Mouse (Mus musculus) kidney, adult 18-20 months (tissue): ENCODE measurements around the gene Pck2.

Source experiments
- DNase-seq: peaks from one replicate; pipeline ENCODE4 v3.0.0; 2021

Pck2 gene

DNA sequence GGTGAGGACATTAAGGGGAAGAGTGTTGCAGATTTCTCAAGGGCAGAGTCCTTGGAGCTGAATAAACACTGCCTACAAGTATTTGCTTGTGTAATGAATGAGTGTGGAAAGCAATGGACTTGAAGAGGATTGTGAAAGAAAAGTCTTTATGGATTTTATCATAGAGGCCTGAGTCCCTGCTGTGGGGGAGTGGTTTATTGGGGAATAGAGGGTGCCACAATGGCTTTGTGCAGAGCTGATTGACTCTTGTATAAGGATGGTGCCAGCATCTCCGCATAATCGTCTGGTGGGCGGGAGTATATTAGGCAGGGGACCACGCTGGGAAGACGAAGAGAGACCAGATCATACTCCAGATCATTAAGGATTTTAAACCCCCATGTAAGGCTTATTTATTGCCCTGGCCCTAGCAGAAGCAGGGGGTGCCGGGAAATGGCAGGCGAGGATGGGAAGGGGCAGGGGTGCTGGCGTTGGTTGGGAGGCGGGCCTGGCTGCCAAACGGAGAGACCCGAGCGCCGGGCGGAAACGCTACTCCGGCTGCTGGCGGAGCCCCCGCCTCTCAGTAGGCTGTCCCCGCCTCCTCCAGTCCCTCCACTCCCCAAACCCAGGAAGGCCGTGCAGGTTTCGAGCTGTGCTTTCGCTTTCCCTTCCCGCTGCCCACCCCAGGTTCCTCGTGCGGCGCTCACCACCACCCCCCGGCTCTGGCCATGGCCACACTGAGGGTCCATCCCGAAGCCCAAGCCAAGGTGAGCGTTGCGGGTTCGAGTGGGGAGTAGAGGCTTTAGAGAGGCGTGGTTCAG is 38.0 kb downstream of the Pck2 start, which contains the start of gene Psme1:
TSS of gene Psme1 (plus strand) at position 253 of the 797 bp plus-strand sequence.
- peak; percentile 80 for DNase-seq

- DNase-seq, result peak; percentile 78
These were observed 38.7 kb downstream of the Pck2 start for GRCm38 (mm10) chr14:55578668-55579269.

- DNase-seq, result no peak
These were observed 39.7 kb downstream of the Pck2 start for GRCm38 (mm10) chr14:55579511-55580496.

- DNase-seq, result no peak
These were observed 40.7 kb downstream of the Pck2 start for GRCm38 (mm10) chr14:55580731-55581130.

GRCm38 (mm10) chr14:55581981-55582681 is 42.1 kb downstream of the Pck2 start:
- DNase-seq, result no peak

- no peak for DNase-seq
These were observed 44.2 kb downstream of the Pck2 start for GRCm38 (mm10) chr14:55584303-55584701.

DNA sequence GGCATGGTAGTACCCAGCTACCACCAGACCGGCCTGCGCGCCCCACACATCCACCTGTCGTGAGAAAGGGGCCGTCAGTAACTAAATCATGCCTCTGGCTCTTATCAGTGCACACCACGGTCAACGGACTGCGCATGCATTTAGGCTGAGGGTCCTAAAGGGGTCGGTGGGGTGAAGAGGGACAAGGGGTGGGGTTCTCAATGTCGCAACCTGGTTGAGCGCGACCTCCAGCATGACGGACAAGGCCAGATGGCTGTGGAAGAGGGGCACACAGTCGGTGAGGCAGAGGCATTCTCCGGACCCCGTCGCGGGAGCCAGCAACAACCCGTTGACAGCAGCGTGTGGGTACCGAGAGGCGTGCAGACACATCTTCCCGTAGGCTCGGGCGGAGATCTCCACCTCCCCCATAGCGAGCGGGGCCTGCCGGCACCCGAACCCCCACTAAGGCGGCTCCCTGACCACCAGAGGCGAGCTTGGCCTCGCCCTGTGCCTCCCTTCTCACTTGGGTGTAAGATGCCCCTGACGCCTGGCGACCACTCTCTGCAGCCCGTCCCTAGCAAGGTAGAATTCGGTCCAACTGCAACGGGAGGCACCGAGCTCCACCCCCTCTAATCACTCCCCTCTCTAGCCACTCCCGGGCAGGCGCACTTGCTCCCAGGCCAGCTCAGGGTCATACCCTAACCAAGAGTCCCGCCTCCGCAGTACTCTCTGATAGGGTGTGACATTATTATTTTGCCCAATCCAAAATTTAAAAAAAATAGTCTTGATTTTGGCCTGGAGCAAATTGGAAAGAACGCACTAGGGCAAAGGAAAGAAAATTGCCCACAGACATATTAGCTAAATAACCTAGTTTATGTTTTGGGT is 44.9 kb downstream of the Pck2 start, which contains the start of gene Emc9:
TSS of gene Emc9 (minus strand) at position 601 of the 864 bp plus-strand sequence.
- DNase-seq, result peak; percentile 84

- DNase-seq, result no peak
These were observed 45.5 kb downstream of the Pck2 start for GRCm38 (mm10) chr14:55585566-55585960.

DNA sequence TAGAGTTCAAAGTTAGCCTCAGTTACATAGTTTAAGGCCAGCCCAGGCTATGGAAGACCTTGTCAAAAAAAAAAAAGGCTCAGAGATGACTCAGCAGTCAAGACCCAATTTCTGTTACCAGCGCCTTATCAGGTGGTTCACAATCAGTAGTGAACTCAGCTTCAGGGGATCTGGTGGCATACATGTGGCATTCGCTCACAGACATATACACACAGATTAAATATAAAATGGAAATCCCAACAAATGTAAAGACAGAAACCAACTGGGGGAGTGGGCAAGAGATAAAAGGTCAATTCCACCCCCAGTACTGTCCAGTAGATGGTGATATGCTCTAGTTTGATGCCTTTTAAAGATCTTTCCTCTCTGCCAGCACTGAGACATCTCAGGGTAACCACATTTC is 46.1 kb downstream of the Pck2 start:
- no peak for DNase-seq

DNA sequence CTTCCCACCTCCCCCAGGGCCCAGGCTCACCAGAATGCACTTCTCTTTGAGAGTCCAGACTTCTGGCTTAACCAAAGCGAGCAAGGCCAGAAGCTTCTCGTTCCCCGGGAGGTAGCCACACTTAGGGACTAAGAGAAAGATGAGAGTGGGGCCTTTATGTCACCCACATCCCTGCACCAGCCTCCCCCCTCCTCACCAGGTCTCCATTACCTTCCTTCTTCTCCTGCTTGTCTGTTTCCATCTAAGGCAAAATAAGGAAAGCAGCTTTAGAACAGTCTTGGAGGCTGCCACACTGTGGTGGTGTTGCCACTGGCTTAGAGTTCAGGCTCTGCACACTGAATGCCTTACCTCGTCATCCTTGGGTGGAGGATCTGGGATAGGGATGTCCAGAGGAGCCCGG is 49.2 kb downstream of the Pck2 start:
- no peak for DNase-seq

DNA sequence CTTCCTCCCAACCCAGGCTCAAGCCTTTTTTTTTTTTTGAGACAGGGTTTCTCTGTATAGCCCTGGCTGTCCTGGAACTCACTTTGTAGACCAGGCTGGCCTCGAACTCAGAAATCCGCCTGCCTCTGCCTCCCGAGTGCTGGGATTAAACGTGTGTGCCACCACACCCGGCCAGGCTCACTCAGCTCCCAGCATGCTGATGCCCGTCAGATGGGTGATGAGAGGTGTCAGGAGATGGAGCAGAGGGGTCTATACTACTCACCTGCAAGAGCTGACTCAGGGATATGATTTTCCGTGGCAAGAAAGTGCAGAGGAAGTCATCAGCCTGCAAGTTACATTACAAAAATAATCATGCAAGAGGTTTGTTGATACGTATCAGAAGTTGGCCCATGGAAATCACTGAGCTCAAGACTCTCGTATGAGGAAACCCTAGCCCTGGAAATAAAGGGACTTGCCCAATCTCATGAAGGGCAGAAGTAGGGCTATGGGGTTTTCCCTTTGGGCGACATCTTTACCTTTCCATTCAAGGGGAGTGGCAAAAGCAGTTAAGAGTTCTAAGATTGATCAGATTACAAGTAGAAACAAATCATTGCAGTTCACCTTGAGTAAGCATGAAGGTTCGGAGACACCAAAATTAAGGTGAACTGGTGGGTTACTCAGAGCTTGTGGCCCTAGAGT is 49.8 kb downstream of the Pck2 start:
- no peak for DNase-seq

- DNase-seq, result peak; percentile 93
These were observed 50.8 kb downstream of the Pck2 start, which contains the start of gene Psme2 for GRCm38 (mm10) chr14:55590748-55591330. TSS of gene Psme2 (minus strand) at chr14:55591113.

- peak; percentile 95 for DNase-seq
These were observed 51.3 kb downstream of the Pck2 start, which contains the start of gene Rnf31 for GRCm38 (mm10) chr14:55591331-55591891. TSS of gene Rnf31 (plus strand) at chr14:55591708.

DNA sequence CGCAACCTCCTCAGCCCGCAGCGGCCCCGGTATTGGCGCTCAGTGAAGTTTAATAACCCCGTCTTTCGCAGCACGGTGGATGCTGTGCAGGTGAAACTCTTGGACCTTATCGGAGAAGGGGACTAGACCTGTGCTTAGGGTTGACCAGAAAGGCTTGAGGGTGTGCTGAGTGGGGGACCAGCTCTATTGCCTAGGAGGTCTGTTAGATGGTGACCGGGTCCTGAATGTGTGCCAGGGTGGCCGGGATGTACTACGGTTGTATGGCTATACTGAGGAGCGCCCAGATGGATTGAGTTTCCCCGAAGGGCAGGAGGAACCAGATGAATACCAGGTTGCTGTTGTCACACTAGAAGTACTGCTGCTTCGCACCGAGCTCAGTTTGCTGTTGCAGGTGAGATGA is 52.2 kb downstream of the Pck2 start:
- DNase-seq, result no peak

GRCm38 (mm10) chr14:55596036-55596690 is 56.1 kb downstream of the Pck2 start:
- no peak for DNase-seq

- DNase-seq, result no peak
These were observed 58.7 kb downstream of the Pck2 start for GRCm38 (mm10) chr14:55598521-55599390.
